Mouse (Mus musculus) ES-E14 (cell line): ENCODE data around the gene 1810046K07Rik. TPM values are rescaled to one million over a fixed set of nuclear protein-coding genes. Genes with fewer than 3 reads are reported as not detected.

Experiments
- DNase-seq: peaks from one replicate; pipeline ENCODE4 v3.0.0-alpha.2; 2013; ENCODE audit warnings: low read depth, low spot score
- H3K27ac ChIP-seq: 2 replicates; pipeline ENCODE4 v1.5.1; 2012; ENCODE audit warnings: low read depth, mild to moderate bottlenecking, low read length, moderate library complexity, mixed read lengths; ENCODE audit not compliant: poor library complexity, insufficient read depth, severe bottlenecking
- H3K36me3 ChIP-seq: 2 replicates; pipeline ENCODE4 v1.6.1; 2012; ENCODE audit warnings: mild to moderate bottlenecking, low read length, moderate library complexity, mixed read lengths; ENCODE audit not compliant: control insufficient read depth, poor library complexity, insufficient read depth, severe bottlenecking
- H3K4me1 ChIP-seq, 2 experiments: fragments of 150-350 bp in 1 of 2; sonication (generic) in 1 of 2; 2 replicates each; pipeline ENCODE4 v1.6.1; 2012; ENCODE audit warnings: low read length in 2 of 2, mild to moderate bottlenecking in 1 of 2, mixed read lengths in 1 of 2; ENCODE audit not compliant: control insufficient read depth in 2 of 2, insufficient read depth in 2 of 2, poor library complexity in 1 of 2
- H3K4me3 ChIP-seq, 2 experiments: fragments of 150-350 bp in 1 of 2; sonication (generic) in 1 of 2; 2 replicates each; pipeline ENCODE4 v1.5.1; 2012; ENCODE audit warnings: low read length in 2 of 2, low read depth in 1 of 2, mild to moderate bottlenecking in 1 of 2, mixed read lengths in 1 of 2; ENCODE audit not compliant: insufficient read depth in 1 of 2, poor library complexity in 1 of 2, severe bottlenecking in 1 of 2
- H3K9ac ChIP-seq: 2 replicates; pipeline ENCODE4 v1.6.1; 2012; ENCODE audit warnings: low read depth, mild to moderate bottlenecking, low read length, mixed read lengths; ENCODE audit not compliant: poor library complexity, insufficient read depth, severe bottlenecking
- H3K9me3 ChIP-seq: fragments of 150-350 bp; sonication (generic); 2 replicates; pipeline ENCODE4 v1.6.1; 2012; ENCODE audit warnings: low read depth, mild to moderate bottlenecking, low read length; ENCODE audit not compliant: control insufficient read depth, insufficient read depth
- CHD2 ChIP-seq: IDR thresholded peaks from 2 replicates; pipeline ENCODE4 v1.6.1; 2014; ENCODE audit warnings: mild to moderate bottlenecking, low read depth, low read length, inconsistent platforms
- HCFC1 ChIP-seq: IDR thresholded peaks from 2 replicates; pipeline ENCODE4 v1.6.1; 2012; ENCODE audit warnings: low read length, inconsistent platforms, borderline replicate concordance; ENCODE audit not compliant: insufficient read depth
- MAFK ChIP-seq: IDR thresholded peaks from 2 replicates; pipeline ENCODE4 v1.6.1; 2014; ENCODE audit warnings: mild to moderate bottlenecking, low read depth, low read length, inconsistent platforms; ENCODE audit not compliant: insufficient read depth
- ZC3H11A ChIP-seq: IDR thresholded peaks from 2 replicates; pipeline ENCODE4 v1.6.1; 2012; ENCODE audit warnings: low read depth, mild to moderate bottlenecking, inconsistent platforms, low read length, borderline replicate concordance
- ZNF384 ChIP-seq: IDR thresholded peaks from 2 replicates; pipeline ENCODE4 v1.6.1; 2012; ENCODE audit warnings: low read depth, low read length, inconsistent platforms
- in situ Hi-C, 2 experiments: fragments of 600-800 bp; cut with MboI; formaldehyde crosslinking; loops; one replicate each; pipeline ENCODE4 v1.15.1; 2025; ENCODE audit warnings: low sequenced_read_pairs in 2 of 2, inconsistent platforms in 1 of 2; ENCODE audit not compliant: unreplicated experiment in 2 of 2
- total RNA-seq: library from RNA; depleted of rRNA; stranded (reverse); fragments of 300-350 nt; gene quantifications from 2 replicates; pipeline ENCODE4 v1.2.3, GENCODE M21; 2012

Gene 1810046K07Rik
- total RNA-seq, 1 experiment: not detected

DNA sequence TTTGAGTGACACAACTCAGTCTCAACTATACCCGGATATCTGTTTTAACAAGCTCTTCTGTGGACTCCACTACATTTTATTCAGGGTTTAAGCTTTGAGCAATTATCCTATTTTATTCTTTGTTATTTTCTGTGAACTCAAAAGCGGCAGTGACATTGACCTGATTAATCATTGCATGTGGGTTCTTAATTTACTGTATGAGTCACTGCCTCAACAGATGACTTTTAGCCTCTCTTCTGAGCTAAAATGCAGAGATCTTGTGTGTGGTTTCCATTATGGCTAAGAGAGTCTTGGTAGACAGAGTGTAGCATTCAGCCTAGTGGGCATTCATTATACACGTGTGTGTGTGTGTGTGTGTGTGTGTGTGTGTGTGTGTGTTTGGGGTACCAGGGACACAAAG lies 24.2 kb upstream of the 1810046K07Rik start:
- no peak overlapping the region for H3K4me3 ChIP-seq
- H3K9ac ChIP-seq: no peak overlapping the region
- no peak for DNase-seq
- no peak overlapping the region for H3K27ac ChIP-seq
- no peaks in the 10 kb centered on the region for H3K36me3 ChIP-seq
- TF ChIP-seq ZC3H11A (no peak), MAFK (no peak), CHD2 (no peak), ZNF384 (no peak), HCFC1 (no peak)
- H3K4me1 ChIP-seq: no peaks in the 10 kb centered on the region
- H3K9me3 ChIP-seq: no peaks in the 10 kb centered on the region
- in situ Hi-C loops: no loop called here

GRCm38 (mm10) chr9:51349422-51349821 lies 20.7 kb upstream of the 1810046K07Rik start:
- Histone ChIP-seq H3K9ac (no peak overlapping the region), H3K36me3 (no peaks in the 10 kb centered on the region), H3K4me3 (no peak overlapping the region), H3K27ac (no peak overlapping the region), H3K4me1 (no peaks in the 10 kb centered on the region), H3K9me3 (no peaks in the 10 kb centered on the region)
- in situ Hi-C loops: loop anchor here in 1 of 2 experiments (25.0 kb wide), 1 partner anchor 563 kb away; no protein-coding TSS in a partner anchor
- TF ChIP-seq ZNF384: no peak
- DNase-seq: no peak

DNA sequence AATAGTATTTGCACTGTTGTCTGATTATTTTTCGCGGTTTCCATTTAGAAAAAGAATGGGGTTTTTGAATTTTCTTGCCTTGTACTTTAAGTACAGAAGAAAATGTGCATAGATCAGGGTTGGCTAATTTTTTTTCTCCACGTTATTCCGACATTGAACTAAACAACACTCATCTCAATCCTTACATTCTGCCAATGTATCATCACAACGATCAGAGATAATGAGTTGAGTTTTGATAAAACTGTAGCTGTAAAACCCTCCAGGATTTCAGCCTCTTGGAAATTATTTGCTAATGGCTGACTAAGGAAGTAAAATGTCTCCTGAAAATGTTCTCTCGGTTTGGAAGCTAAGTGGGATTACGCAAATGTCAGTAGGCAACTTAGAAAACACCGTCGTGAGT lies 17.1 kb upstream of the 1810046K07Rik start:
- Histone ChIP-seq H3K36me3 (no peaks in the 10 kb centered on the region), H3K27ac (no peak overlapping the region), H3K9ac (no peak overlapping the region), H3K4me3 (no peak overlapping the region), H3K4me1 (no peaks in the 10 kb centered on the region), H3K9me3 (no peaks in the 10 kb centered on the region)
- no peak for DNase-seq
- TF ChIP-seq CHD2 (no peak), HCFC1 (no peak), ZNF384 (no peak), MAFK (no peak), ZC3H11A (no peak)
- in situ Hi-C loops: loop anchor here in 1 of 2 experiments (25.0 kb wide), 1 partner anchor 567 kb away; no protein-coding TSS in a partner anchor

DNA sequence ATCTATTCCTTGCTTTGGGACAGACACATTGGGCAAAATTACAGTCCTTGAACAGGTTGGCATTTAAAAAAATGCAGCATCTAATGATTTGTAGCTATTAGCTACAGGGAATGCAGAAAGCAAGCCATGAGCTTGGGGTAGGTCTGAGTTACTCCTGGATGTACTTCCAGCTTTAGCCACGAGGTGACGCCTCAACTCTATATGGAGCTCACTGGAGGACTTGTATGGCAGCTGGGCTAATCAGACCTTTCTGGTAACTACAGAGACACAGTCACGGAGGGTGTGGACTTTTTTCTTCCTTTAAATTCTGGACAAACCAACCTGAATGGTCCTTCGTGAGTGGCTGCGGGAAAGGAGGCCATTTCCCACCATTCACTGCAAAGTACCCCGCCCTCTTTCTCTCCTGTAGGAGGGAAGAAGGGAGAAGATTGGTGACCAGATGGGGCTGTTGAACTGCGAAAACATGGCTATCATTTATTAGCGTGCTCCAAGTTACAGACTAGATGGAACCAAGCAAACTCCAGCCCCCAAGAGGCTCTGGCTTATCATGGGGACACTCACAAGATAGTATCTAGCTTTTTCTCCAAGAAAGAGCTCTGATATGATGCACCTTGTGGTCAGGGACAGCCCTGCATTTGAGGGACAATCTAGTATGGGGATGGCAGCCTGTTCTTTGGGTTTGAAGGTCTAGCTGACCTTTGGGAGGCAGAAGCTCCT lies 6.7 kb upstream of the 1810046K07Rik start:
- no peak overlapping the region for H3K27ac ChIP-seq
- H3K4me3 ChIP-seq: no peak overlapping the region
- no peaks in the 10 kb centered on the region for H3K36me3 ChIP-seq
- H3K9me3 ChIP-seq: no peaks in the 10 kb centered on the region
- H3K4me1 ChIP-seq: no peaks in the 10 kb centered on the region
- TF ChIP-seq ZC3H11A (peak; percentile 78), MAFK (no peak)
- DNase-seq: peak; percentile 56
- in situ Hi-C loops: loop anchor here in 1 of 2 experiments (25.0 kb wide), 1 partner anchor 577 kb away; no protein-coding TSS in a partner anchor
- H3K9ac ChIP-seq: no peak overlapping the region
